Mouse (Mus musculus) layer of hippocampus, adult 8-10 months (tissue): ENCODE results near the gene Usp11. TPM values are rescaled to one million over a fixed set of nuclear protein-coding genes. Genes with fewer than 3 reads are reported as not detected.

ENCODE experiments used
- total RNA-seq, 4 experiments: library from RNA; stranded (reverse); gene quantifications; 2 replicates each; pipeline ENCODE4 v1.2.4; 2022

Gene Usp11
- total RNA-seq, 4 experiments from 2014 or later, result 111 to 139 (median 126) TPM

Other genes with a start within 250 kb of the Usp11 start
- under 1 TPM in 3 of 4 experiments, not detected in 1; 0.27 to 0.39 (median 0.34) TPM for gene Rgn, start 154.1 kb upstream of the Usp11 start, total RNA-seq
- 10 to 100 TPM; 40.4 to 59.9 (median 50.0) TPM for gene Rbm10, start 86.4 kb upstream of the Usp11 start, total RNA-seq
- 100 to 1,000 TPM; 133 to 165 (median 154) TPM for gene Ndufb11, start 86.3 kb upstream of the Usp11 start, total RNA-seq
- gene Uba1, start 45.6 kb upstream of the Usp11 start, total RNA-seq, result 100 to 1,000 TPM; 362 to 415 (median 372) TPM
- gene Cdk16, start 16.0 kb upstream of the Usp11 start, total RNA-seq, result 100 to 1,000 TPM; 185 to 215 (median 189) TPM
- gene Araf, start 93.9 kb downstream of the Usp11 start, total RNA-seq, result 100 to 1,000 TPM; 188 to 200 (median 196) TPM
- gene Timp1, start 166.3 kb downstream of the Usp11 start, total RNA-seq, result 1 to 10 TPM in 2 of 4 experiments, under 1 TPM in 1, not detected in 1; 0.55 to 3.2 (median 1.7) TPM
- gene Syn1, start 217.1 kb downstream of the Usp11 start, total RNA-seq, result 100 to 1,000 TPM; 376 to 409 (median 395) TPM
- 10 to 100 TPM; 12.9 to 22.7 (median 15.9) TPM for gene Cfp, start 227.6 kb downstream of the Usp11 start, total RNA-seq
- gene Elk1, start 246.7 kb downstream of the Usp11 start, total RNA-seq, result 10 to 100 TPM; 55.2 to 76.3 (median 66.7) TPM